In genomic region chr1:91463336-91463995, GRCm38 (mm10) we compare ENCODE assay signal across 23 mouse cellular contexts. TPM values are rescaled to one million over a fixed set of nuclear protein-coding genes. Genes with fewer than 3 reads are reported as not detected.
A peak's percentile ranks its signal among the peaks of the same experiment; 100 is the strongest.
DNase-seq lines count a peak whose midpoint lies in the region; ATAC-seq and TF ChIP-seq lines count a peak whose summit lies in the region.
"Had no signal": no experiment of that assay in that cellular context is flagged by ENCODE, and none has a peak within 500 bp of the region (broad histone marks: within the 10 kb centered on the region; RNA-seq: fewer than 3 reads in every experiment).

No protein-coding gene starts in this region.

- WGBS in heart, embryonic 11.5 days (ENCODE audit: insufficient replicate concordance), result 84% methylated on average over 13 of the region's 13 CpGs
- WGBS in liver, adult 2 months, result 51% methylated on average over 13 of the region's 13 CpGs
- WGBS in intestine, embryonic 16.5 days, result 70% methylated on average over 13 of the region's 13 CpGs

- peaks cover 22% of the 10 kb centered on the region for H3K4me1 ChIP-seq in heart, embryonic 11.5 days (ENCODE audit: control insufficient read depth, insufficient read depth, low read length)
- H3K4me1 ChIP-seq in liver, adult 2 months (ENCODE audit: control insufficient read depth, insufficient read depth, low read length), result peaks cover 27% of the 10 kb centered on the region
- H3K4me1 ChIP-seq in intestine, embryonic 16.5 days (ENCODE audit: control insufficient read depth, insufficient read depth, low read length), result peaks cover 22% of the 10 kb centered on the region

- H3K79me2 ChIP-seq in liver, adult 2 months (ENCODE audit: control insufficient read depth, insufficient read depth, low read length), result peaks cover 3% of the 10 kb centered on the region; the same call in 1 of the 2 replicates

- TF ChIP-seq POLR2A in liver, adult 2 months (IDR thresholded peaks at IDR 0.05; ENCODE audit: extremely low read depth, insufficient read depth, low read length), result no peak

- H3K36me3 ChIP-seq in heart, embryonic 11.5 days (ENCODE audit: control insufficient read depth, insufficient read depth, low read length), result no peaks in the 10 kb centered on the region
- no peaks in the 10 kb centered on the region for H3K36me3 ChIP-seq in liver, adult 2 months (ENCODE audit: control insufficient read depth, insufficient read depth, low read length)
- H3K36me3 ChIP-seq in intestine, embryonic 16.5 days (ENCODE audit: control insufficient read depth, insufficient read depth, low read length), result no peaks in the 10 kb centered on the region
- H3K36me3 ChIP-seq: embryonic facial prominence, embryonic 15.5 days; hindbrain, embryonic 10.5 days; limb, embryonic 15.5 days; neural tube, embryonic 15.5 days had no signal

- no peak for TF ChIP-seq CTCF in liver, adult 2 months (IDR thresholded peaks at IDR 0.05; ENCODE audit: low read depth, low read length)

- no peak for ATAC-seq in heart, embryonic 11.5 days (replicated peaks; ENCODE audit: insufficient number of reproducible peaks, low FRiP score, low TSS enrichment)
- peak; percentile 30 for ATAC-seq in intestine, embryonic 16.5 days
- no peak for ATAC-seq in cerebellum, adult (ENCODE audit: insufficient number of reproducible peaks, low FRiP score, low TSS enrichment)
- ATAC-seq: forebrain, embryonic 14.5 days; hindbrain, postnatal 0 days had no signal

- H3K27ac ChIP-seq in heart, embryonic 11.5 days (ENCODE audit: low read depth, low read length), result no peak overlapping the region
- peak overlapping the region; percentile 59 for H3K27ac ChIP-seq in liver, adult 2 months (replicated peaks; ENCODE audit: insufficient read depth, low read depth, low read length)
- peak overlapping the region; percentile 97 for H3K27ac ChIP-seq in intestine, embryonic 16.5 days (ENCODE audit: low read length)
- H3K27ac ChIP-seq: embryonic facial prominence, embryonic 15.5 days; gastrocnemius, adult 2 months; hindbrain, embryonic 10.5 days; hindbrain, postnatal 0 days; left cerebral cortex, adult 2 months; limb, embryonic 15.5 days; neural tube, embryonic 15.5 days had no signal

- no peak overlapping the region for H3K4me2 ChIP-seq in heart, embryonic 11.5 days
- H3K4me2 ChIP-seq in intestine, embryonic 16.5 days (ENCODE audit: low read depth, low read length), result no peak overlapping the region
- H3K4me2 ChIP-seq: embryonic facial prominence, embryonic 15.5 days; limb, embryonic 15.5 days; midbrain, embryonic 11.5 days; neural tube, embryonic 15.5 days had no signal

- H3K4me3 ChIP-seq in heart, embryonic 11.5 days (ENCODE audit: low read depth, low read length), result no peak overlapping the region
- no peak overlapping the region for H3K4me3 ChIP-seq in liver, adult 2 months (ENCODE audit: insufficient read depth, low read depth, low read length)
- no peak overlapping the region for H3K4me3 ChIP-seq in intestine, embryonic 16.5 days (ENCODE audit: low read length)
- H3K4me3 ChIP-seq: embryonic facial prominence, embryonic 15.5 days; gastrocnemius, adult 2 months; hindbrain, embryonic 10.5 days; left cerebral cortex, adult 2 months; limb, embryonic 15.5 days; neural tube, embryonic 15.5 days had no signal

- H3K27me3 ChIP-seq in heart, embryonic 11.5 days (ENCODE audit: control insufficient read depth, insufficient read depth, low read length), result no peaks in the 10 kb centered on the region
- H3K27me3 ChIP-seq in liver, adult 2 months (ENCODE audit: control insufficient read depth, insufficient read depth, low read length), result no peaks in the 10 kb centered on the region
- no peaks in the 10 kb centered on the region for H3K27me3 ChIP-seq in intestine, embryonic 16.5 days (replicated peaks; ENCODE audit: control insufficient read depth, insufficient read depth, low read length)
- H3K27me3 ChIP-seq: embryonic facial prominence, embryonic 15.5 days; limb, embryonic 15.5 days; neural tube, embryonic 15.5 days had no signal

- H3K9ac ChIP-seq in heart, embryonic 11.5 days (ENCODE audit: low read depth, low read length), result no peak overlapping the region
- no peak overlapping the region; the same call in 1 of the 2 replicates for H3K9ac ChIP-seq in liver, adult 2 months (ENCODE audit: low read depth, low read length)
- H3K9ac ChIP-seq in intestine, embryonic 16.5 days (ENCODE audit: low read depth, low read length), result 0 out of 2 replicates have a peak overlapping the region, but pooled peaks have one; percentile 4
- H3K9ac ChIP-seq: embryonic facial prominence, embryonic 15.5 days; limb, embryonic 15.5 days; neural tube, embryonic 15.5 days had no signal

- peak; percentile 86 for DNase-seq in heart, adult 11 months
- DNase-seq in liver, adult 2 months (ENCODE audit: extremely low read depth, low read depth, low spot score), result peak; percentile 89
- DNase-seq in liver, result no peak
- no peak for DNase-seq in layer of hippocampus, adult 8-10 months (ENCODE audit: low spot score in 2 of 2)
- no peak for DNase-seq in neural tube, embryonic 10.5 days (ENCODE audit: extremely low spot score, low spot score)
- DNase-seq: cerebellum, adult 11 months; cerebellum, adult 9-11 months; gastrocnemius, adult 2 months; left cerebral cortex, postnatal 4 days; lung, adult 18-20 months; lung, postnatal 10 days; right cerebral cortex, adult 18-20 months had no signal

- no peaks in the 10 kb centered on the region for H3K9me3 ChIP-seq in heart, embryonic 11.5 days (replicated peaks; ENCODE audit: control insufficient read depth, low read length)
- no peaks in the 10 kb centered on the region for H3K9me3 ChIP-seq in intestine, embryonic 16.5 days (ENCODE audit: control insufficient read depth, low read length)
- H3K9me3 ChIP-seq: embryonic facial prominence, embryonic 15.5 days; hindbrain, embryonic 10.5 days; limb, embryonic 15.5 days; neural tube, embryonic 15.5 days had no signal

RNA-seq across cellular contexts. Expression of gene Per2, which starts 4.3 kb away (rescaled TPM):
- polyA plus RNA-seq in heart, embryonic 11.5 days (2014; fragmentation: Nextera tagmentation; extraction: Ambion mirVana), result 2.8 and 4.5 TPM in 2 replicates
- total RNA-seq in liver, adult 2 months (2014; rRNA removed), result 5.7 and 7.7 TPM in 2 replicates
- polyA plus RNA-seq in liver, adult 2 months (2012; rRNA removed), result 3.9 and 4.9 TPM in 2 replicates
- polyA plus RNA-seq in intestine, embryonic 16.5 days (2015; fragmentation: Nextera tagmentation; extraction: Ambion mirVana), result 8.9 and 11.7 TPM in 2 replicates
- total RNA-seq in layer of hippocampus, adult 8-10 months (2022), result 10 to 100 TPM; 20.4 to 37.6 (median 30.4) TPM

RNA-seq across cellular contexts. Expression of gene Traf3ip1, which starts 31.0 kb away (rescaled TPM):
- 2.6 and 4.3 TPM in 2 replicates for polyA plus RNA-seq in heart, embryonic 11.5 days (2014; fragmentation: Nextera tagmentation; extraction: Ambion mirVana)
- total RNA-seq in liver, adult 2 months (2014; rRNA removed), result 3.2 and 3.6 TPM in 2 replicates
- polyA plus RNA-seq in liver, adult 2 months (2012; rRNA removed), result 3.4 and 3.8 TPM in 2 replicates
- polyA plus RNA-seq in intestine, embryonic 16.5 days (2015; fragmentation: Nextera tagmentation; extraction: Ambion mirVana), result 6.2 and 6.7 TPM in 2 replicates
- 10 to 100 TPM; 13.3 to 14.6 (median 13.8) TPM for total RNA-seq in layer of hippocampus, adult 8-10 months (2022)

RNA-seq across cellular contexts. Expression of gene Hes6, which starts 49.6 kb away (rescaled TPM):
- 55.2 and 55.7 TPM in 2 replicates for polyA plus RNA-seq in heart, embryonic 11.5 days (2014; fragmentation: Nextera tagmentation; extraction: Ambion mirVana)
- total RNA-seq in liver, adult 2 months (2014; rRNA removed), result 64.6 and 97.0 TPM in 2 replicates
- 107 and 112 TPM in 2 replicates for polyA plus RNA-seq in liver, adult 2 months (2012; rRNA removed)
- polyA plus RNA-seq in intestine, embryonic 16.5 days (2015; fragmentation: Nextera tagmentation; extraction: Ambion mirVana), result 98.7 and 105 TPM in 2 replicates
- total RNA-seq in layer of hippocampus, adult 8-10 months (2022), result 10 to 100 TPM; 15.0 to 20.8 (median 16.2) TPM

Comparison
In these comparisons a context has a peak if more than half of its experiments do, and no peak if none do; other contexts are left out.
1. DNase-seq: peak in heart, adult 11 months (single experiment) and liver, adult 2 months (single experiment); none in liver (single experiment), layer of hippocampus, adult 8-10 months (0 of 2) and neural tube, embryonic 10.5 days (single experiment).